Mouse (Mus musculus) myocyte (in vitro differentiated cells): Measurements from ENCODE around the gene Oxld1. TPM values are rescaled to one million over a fixed set of nuclear protein-coding genes. Genes with fewer than 3 reads are reported as not detected.

Source experiments
- H3K27me3 ChIP-seq: one replicate; pipeline ENCODE4 v1.6.1; 2011; ENCODE audit not compliant: control insufficient read depth, insufficient read depth, insufficient read length
- H3K36me3 ChIP-seq: one replicate; pipeline ENCODE4 v1.6.1; 2011; ENCODE audit not compliant: control insufficient read depth, insufficient read depth
- H3K4me2 ChIP-seq: one replicate; pipeline ENCODE4 v1.6.1; 2011; ENCODE audit warnings: low read depth, control low read depth
- H3K4me3 ChIP-seq: one replicate; pipeline ENCODE4 v1.5.1; 2011; ENCODE audit warnings: mild to moderate bottlenecking, control low read depth, moderate library complexity
- H3K79me2 ChIP-seq: one replicate; pipeline ENCODE4 v1.6.1; 2011; ENCODE audit not compliant: control insufficient read depth, insufficient read depth
- H3ac ChIP-seq: one replicate; pipeline ENCODE4 v1.6.1; 2011; ENCODE audit not compliant: control insufficient read depth, insufficient read length
- CEBPB ChIP-seq: IDR thresholded peaks from 2 replicates; pipeline ENCODE4 v1.6.1; 2011; ENCODE audit warnings: mild to moderate bottlenecking, moderate library complexity; ENCODE audit not compliant: poor library complexity, insufficient read depth, severe bottlenecking
- E2F4 ChIP-seq: IDR thresholded peaks from one replicate; pipeline ENCODE4 v1.6.1; 2011; ENCODE audit warnings: mild to moderate bottlenecking, control low read depth, moderate library complexity; ENCODE audit not compliant: insufficient read depth
- MAX ChIP-seq: IDR thresholded peaks from one replicate; pipeline ENCODE4 v1.6.1; 2011; ENCODE audit warnings: low read depth, mild to moderate bottlenecking, control low read depth
- MYOD1 ChIP-seq, 3 experiments: IDR thresholded peaks; one replicate each; pipeline ENCODE4 v1.6.1; 2011; ENCODE audit warnings: control low read depth in 2 of 3, low read depth in 2 of 3, mild to moderate bottlenecking in 2 of 3, moderate library complexity in 1 of 3; ENCODE audit not compliant: insufficient read length in 2 of 3, control insufficient read depth in 1 of 3
- MYOG ChIP-seq, 3 experiments: IDR thresholded peaks; one replicate each; pipeline ENCODE4 v1.6.1; 2011; ENCODE audit warnings: control low read depth in 2 of 3, low read depth in 2 of 3, mild to moderate bottlenecking in 2 of 3; ENCODE audit not compliant: insufficient read length in 2 of 3, control insufficient read depth in 1 of 3, insufficient read depth in 1 of 3
- POLR2A ChIP-seq: IDR thresholded peaks from one replicate; pipeline ENCODE4 v1.6.1; 2011; ENCODE audit warnings: low read depth, mild to moderate bottlenecking, control low read depth, moderate library complexity; ENCODE audit not compliant: insufficient read length
- POLR2AphosphoS2 ChIP-seq: IDR thresholded peaks from one replicate; pipeline ENCODE4 v1.6.1; 2011; ENCODE audit warnings: low read depth, control low read depth; ENCODE audit not compliant: insufficient read length
- REST ChIP-seq: IDR thresholded peaks from one replicate; pipeline ENCODE4 v1.6.1; 2011; ENCODE audit warnings: mild to moderate bottlenecking, control low read depth, moderate library complexity; ENCODE audit not compliant: insufficient read depth, insufficient read length
- SRF ChIP-seq: IDR thresholded peaks from one replicate; pipeline ENCODE4 v1.6.1; 2011; ENCODE audit warnings: low read depth; ENCODE audit not compliant: control insufficient read depth, insufficient read length
- TCF12 ChIP-seq: IDR thresholded peaks from one replicate; pipeline ENCODE4 v1.6.1; 2011; ENCODE audit warnings: mild to moderate bottlenecking, control low read depth; ENCODE audit not compliant: poor library complexity, insufficient read depth, severe bottlenecking
- TCF3 ChIP-seq: IDR thresholded peaks from one replicate; pipeline ENCODE4 v1.6.1; 2011; ENCODE audit warnings: low read depth, control low read depth; ENCODE audit not compliant: insufficient read length
- USF1 ChIP-seq: IDR thresholded peaks from one replicate; pipeline ENCODE4 v1.6.1; 2011; ENCODE audit warnings: low read depth, mild to moderate bottlenecking, control low read depth, moderate library complexity
- polyA plus RNA-seq: library from polyadenylated mRNA; unstranded; fragments of >200 nt; fragmentation: generic; extraction: Trizol; gene quantifications from one replicate; pipeline ENCODE4 v1.2.1, GENCODE M21; 2012; ENCODE audit warnings: missing spikeins

Gene Oxld1
- polyA plus RNA-seq, 1 experiment, result 17.4 TPM

GRCm38 (mm10) chr11:120467051-120467735 lies 9.3 kb upstream of the Oxld1 start, which contains the start of gene Arl16:
Arl16 (minus strand) TSS chr11:120467607.
- Histone ChIP-seq H3K36me3 (peaks cover 20% of the 10 kb centered on the region), H3ac (peak within 1 kb of the TSS; percentile 67), H3K27me3 (no peaks in the 10 kb centered on the region), H3K79me2 (peaks cover 22% of the 10 kb centered on the region), H3K4me3 (peak within 1 kb of the TSS; percentile 74), H3K4me2 (peak within 1 kb of the TSS; percentile 91)
- TF ChIP-seq MYOG (IDR thresholded peaks at IDR 0.05; ENCODE audit: control insufficient read depth in 1 of 3, insufficient read depth in 1 of 3, insufficient read length in 2 of 3, low read depth in 2 of 3) (peak in 1 of 3 experiments; percentile 55), SRF (peak; percentile 10), POLR2AphosphoS2 (peak; percentile 91), POLR2A (peak; percentile 88), MAX (no peak), TCF12 (no peak), E2F4 (no peak)

GRCm38 (mm10) chr11:120465521-120465920 lies 7.7 kb upstream of the Oxld1 start:
- Histone ChIP-seq H3K4me2 (peak overlapping the region; percentile 82), H3K4me3 (peak overlapping the region; percentile 74), H3K27me3 (no peaks in the 10 kb centered on the region), H3K36me3 (peaks cover 14% of the 10 kb centered on the region), H3K79me2 (peaks cover 22% of the 10 kb centered on the region), H3ac (no peak overlapping the region)
- no peak for TF ChIP-seq USF1
- TF ChIP-seq REST, result no peak
- TF ChIP-seq MYOG (IDR thresholded peaks at IDR 0.05; ENCODE audit: control insufficient read depth in 1 of 3, insufficient read depth in 1 of 3, insufficient read length in 2 of 3, low read depth in 2 of 3), result no peak
- TF ChIP-seq TCF3, result no peak
- no peak for TF ChIP-seq E2F4
- no peak for TF ChIP-seq POLR2A

- Histone ChIP-seq H3ac (no peak overlapping the region), H3K36me3 (peaks cover 14% of the 10 kb centered on the region), H3K79me2 (peaks cover 28% of the 10 kb centered on the region), H3K27me3 (no peaks in the 10 kb centered on the region), H3K4me3 (no peak overlapping the region), H3K4me2 (no peak overlapping the region)
- TF ChIP-seq POLR2AphosphoS2, result no peak
- no peak for TF ChIP-seq E2F4
- TF ChIP-seq MYOG (IDR thresholded peaks at IDR 0.05; ENCODE audit: control insufficient read depth in 1 of 3, insufficient read depth in 1 of 3, insufficient read length in 2 of 3, low read depth in 2 of 3), result no peak
- TF ChIP-seq USF1, result no peak
- no peak for TF ChIP-seq TCF12
Measured at GRCm38 (mm10) chr11:120464365-120464764, 6.5 kb upstream of the Oxld1 start.

GRCm38 (mm10) chr11:120463536-120463935 lies 5.7 kb upstream of the Oxld1 start:
- Histone ChIP-seq H3ac (no peak overlapping the region), H3K27me3 (no peaks in the 10 kb centered on the region), H3K4me3 (no peak overlapping the region), H3K36me3 (peaks cover 15% of the 10 kb centered on the region), H3K4me2 (no peak overlapping the region), H3K79me2 (peaks cover 28% of the 10 kb centered on the region)
- TF ChIP-seq USF1, result no peak
- TF ChIP-seq SRF, result no peak
- no peak for TF ChIP-seq TCF12
- TF ChIP-seq MYOD1 (IDR thresholded peaks at IDR 0.05; ENCODE audit: control insufficient read depth in 1 of 3, insufficient read length in 2 of 3, low read depth in 2 of 3), result no peak
- no peak for TF ChIP-seq E2F4
- TF ChIP-seq TCF3, result no peak
- TF ChIP-seq REST, result no peak

- Histone ChIP-seq H3ac (peak overlapping the region; percentile 80), H3K79me2 (peaks cover 17% of the 10 kb centered on the region), H3K4me2 (peak overlapping the region; percentile 99), H3K27me3 (no peaks in the 10 kb centered on the region), H3K36me3 (peaks cover 15% of the 10 kb centered on the region), H3K4me3 (peak overlapping the region; percentile 88)
- TF ChIP-seq TCF3 (no peak), USF1 (no peak), MYOD1 (IDR thresholded peaks at IDR 0.05; ENCODE audit: control insufficient read depth in 1 of 3, insufficient read length in 2 of 3, low read depth in 2 of 3) (no peak), TCF12 (no peak), E2F4 (no peak), SRF (no peak), CEBPB (no peak), POLR2A (no peak), MAX (no peak), POLR2AphosphoS2 (no peak), REST (no peak), MYOG (IDR thresholded peaks at IDR 0.05; ENCODE audit: control insufficient read depth in 1 of 3, insufficient read depth in 1 of 3, insufficient read length in 2 of 3, low read depth in 2 of 3) (no peak)
Measured at GRCm38 (mm10) chr11:120458847-120459597, 1.2 kb upstream of the Oxld1 start.
